Mouse (Mus musculus) embryo, embryonic 10.5 days (tissue): ENCODE data around the gene Camk1.
A peak's percentile ranks its signal among the peaks of the same experiment; 100 is the strongest.
"Not testable (repeated sequence)": the region's sequence is repeated elsewhere in the genome, so short reads cannot be mapped to it uniquely, and the experiment has no call there.

Experiments used
- DNase-seq: peaks from one replicate; pipeline ENCODE4 v3.0.0-alpha.2; 2015; ENCODE audit warnings: low spot score

Camk1 gene

GRCm38 (mm10) chr6:113361476-113361875 lies 17.7 kb upstream of the Camk1 start:
- DNase-seq: no peak

- no peak for DNase-seq
Measured at GRCm38 (mm10) chr6:113353696-113354095, 9.9 kb upstream of the Camk1 start.

GRCm38 (mm10) chr6:113352820-113353219 lies 9.0 kb upstream of the Camk1 start:
- no peak for DNase-seq

GRCm38 (mm10) chr6:113351653-113352052 lies 7.9 kb upstream of the Camk1 start:
- no peak for DNase-seq

GRCm38 (mm10) chr6:113351161-113351560 lies 7.4 kb upstream of the Camk1 start:
- no peak for DNase-seq

- DNase-seq: no peak
Measured at GRCm38 (mm10) chr6:113350538-113350937, 6.8 kb upstream of the Camk1 start.

GRCm38 (mm10) chr6:113346897-113347296 lies 3.1 kb upstream of the Camk1 start:
- DNase-seq: no peak

- no peak for DNase-seq
Measured at GRCm38 (mm10) chr6:113344321-113344720, 537 bp upstream of the Camk1 start.

- DNase-seq: no peak
Measured at GRCm38 (mm10) chr6:113342297-113342696, 1.5 kb downstream of the Camk1 start.

- no peak for DNase-seq
Measured at GRCm38 (mm10) chr6:113341574-113341973, 2.2 kb downstream of the Camk1 start.

- no peak for DNase-seq
Measured at GRCm38 (mm10) chr6:113336852-113337620, 6.7 kb downstream of the Camk1 start.

GRCm38 (mm10) chr6:113334216-113334615 lies 9.6 kb downstream of the Camk1 start:
- DNase-seq: no peak

GRCm38 (mm10) chr6:113333137-113333950 lies 10.4 kb downstream of the Camk1 start:
- DNase-seq: no peak

GRCm38 (mm10) chr6:113332734-113333133 lies 11.1 kb downstream of the Camk1 start:
- DNase-seq: not testable (repeated sequence)

- no peak for DNase-seq
Measured at GRCm38 (mm10) chr6:113331721-113332120, 12.1 kb downstream of the Camk1 start.

- no peak for DNase-seq
Measured at GRCm38 (mm10) chr6:113330547-113330946, 13.2 kb downstream of the Camk1 start.

GRCm38 (mm10) chr6:113329396-113329795 lies 14.4 kb downstream of the Camk1 start:
- DNase-seq: no peak

- peak; percentile 99 for DNase-seq
Measured at GRCm38 (mm10) chr6:113326533-113327315, 17.1 kb downstream of the Camk1 start, which contains the start of gene Ogg1. Gene Ogg1 (plus strand): TSS chr6:113326972.

GRCm38 (mm10) chr6:113315972-113316371 lies 27.8 kb downstream of the Camk1 start:
- DNase-seq: no peak

GRCm38 (mm10) chr6:113308141-113308540 lies 35.6 kb downstream of the Camk1 start:
- DNase-seq: peak; percentile 39

GRCm38 (mm10) chr6:113307481-113308121 lies 36.2 kb downstream of the Camk1 start:
- peak; percentile 47 for DNase-seq

GRCm38 (mm10) chr6:113306986-113307349 lies 36.8 kb downstream of the Camk1 start, which contains the start of gene Brpf1:
Gene Brpf1 (plus strand): TSS chr6:113307137.
- DNase-seq: no peak
